Mouse (Mus musculus) hindbrain, embryonic 10.5 days (tissue): ENCODE measurements around the gene Pi4ka. TPM values are rescaled to one million over a fixed set of nuclear protein-coding genes. Genes with fewer than 3 reads are reported as not detected.

Experiments used
- DNase-seq: peaks from one replicate; pipeline ENCODE4 v3.0.0-alpha.2; 2017; ENCODE audit warnings: low spot score
- H3K27ac ChIP-seq: fragments of 300-500 bp; sonication (generic); 2 replicates; pipeline ENCODE4 v1.5.1; 2016; ENCODE audit warnings: mild to moderate bottlenecking, moderate library complexity
- H3K27me3 ChIP-seq: fragments of 300-500 bp; sonication (generic); 2 replicates; pipeline ENCODE4 v1.6.1; 2016; ENCODE audit warnings: mild to moderate bottlenecking; ENCODE audit not compliant: poor library complexity, insufficient read depth, severe bottlenecking
- H3K36me3 ChIP-seq: fragments of 300-500 bp; sonication (generic); 2 replicates; pipeline ENCODE4 v1.6.1; 2016; ENCODE audit warnings: mild to moderate bottlenecking, moderate library complexity
- H3K4me1 ChIP-seq: fragments of 300-500 bp; sonication (generic); replicated peaks from 2 replicates; pipeline ENCODE4 v1.6.1; 2016; ENCODE audit warnings: mild to moderate bottlenecking
- H3K4me3 ChIP-seq: fragments of 300-500 bp; sonication (generic); 2 replicates; pipeline ENCODE4 v1.5.1; 2016; ENCODE audit warnings: mild to moderate bottlenecking, moderate library complexity
- H3K9me3 ChIP-seq: fragments of 300-500 bp; sonication (generic); 2 replicates; pipeline ENCODE4 v1.6.1; 2016; ENCODE audit warnings: mild to moderate bottlenecking, moderate library complexity
- WGBS: fragments of 180-500 bp; shearing (Covaris S2); methylation state at CpG from one replicate; pipeline ENCODE4 v1.1.7; 2016; 5-methylcytosine and 5-hydroxymethylcytosine counted together
- polyA plus RNA-seq: library from polyadenylated mRNA; unstranded; fragments of >200 nt; fragmentation: Nextera tagmentation; extraction: Ambion mirVana; gene quantifications from 2 replicates; pipeline ENCODE4 v1.2.1, GENCODE M21; 2016

Gene Pi4ka
- polyA plus RNA-seq, 1 experiment from 2014 or later = 48.4 TPM

DNA sequence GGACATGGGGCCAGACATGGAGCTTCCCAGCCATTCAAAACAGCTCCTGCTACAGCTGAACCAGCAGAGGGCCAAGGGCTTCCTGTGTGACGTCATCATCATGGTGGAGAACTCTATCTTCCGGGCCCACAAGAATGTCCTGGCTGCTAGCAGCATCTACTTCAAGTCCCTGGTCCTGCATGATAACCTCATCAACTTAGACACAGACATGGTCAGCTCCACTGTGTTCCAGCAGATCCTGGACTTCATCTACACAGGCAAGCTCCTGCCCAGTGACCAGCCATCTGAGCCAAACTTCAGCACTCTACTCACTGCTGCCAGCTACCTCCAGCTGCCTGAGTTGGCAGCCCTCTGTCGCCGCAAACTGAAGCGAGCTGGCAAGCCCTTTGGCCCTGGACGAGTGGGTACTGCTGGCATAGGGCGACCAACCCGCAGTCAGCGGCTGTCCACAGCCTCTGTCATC, 148.7 kb downstream of the Pi4ka start:
- DNase-seq = no peak
- Histone ChIP-seq H3K27me3 (no peaks in the 10 kb centered on the region), H3K4me1 (peaks cover 27% of the 10 kb centered on the region), H3K4me3 (no peak overlapping the region), H3K27ac (no peak overlapping the region), H3K9me3 (no peaks in the 10 kb centered on the region), H3K36me3 (peaks cover 70% of the 10 kb centered on the region)
- WGBS = 92% methylated on average over 9 of the region's 9 CpGs

DNA sequence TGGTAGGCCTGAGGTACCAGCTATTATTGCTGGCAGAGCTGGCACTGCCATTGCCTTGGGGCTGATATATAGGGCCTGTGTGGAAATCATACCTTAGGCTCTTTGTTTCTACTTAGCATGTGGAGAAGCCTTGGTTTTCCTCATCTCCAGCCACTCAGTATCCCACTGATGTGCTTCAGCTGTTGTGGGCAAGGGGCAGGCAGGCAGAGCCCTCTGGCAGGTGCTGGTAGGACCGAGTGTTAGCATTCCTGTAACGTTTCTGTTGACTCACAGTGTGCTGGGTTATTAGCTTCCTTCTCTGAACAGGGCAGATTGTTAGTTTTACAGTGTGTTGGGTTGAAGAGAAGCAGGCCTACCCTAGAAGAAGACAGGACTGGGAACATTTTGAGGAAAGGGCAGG, 150.8 kb downstream of the Pi4ka start:
- H3K9me3 ChIP-seq = no peaks in the 10 kb centered on the region
- H3K27ac ChIP-seq = no peak overlapping the region
- no peak for DNase-seq
- WGBS = 84% methylated on average over 2 of the region's 2 CpGs
- no peaks in the 10 kb centered on the region for H3K27me3 ChIP-seq
- peaks cover 51% of the 10 kb centered on the region for H3K36me3 ChIP-seq
- H3K4me1 ChIP-seq = peaks cover 40% of the 10 kb centered on the region
- no peak overlapping the region for H3K4me3 ChIP-seq

- Histone ChIP-seq H3K4me3 (peak overlapping the region; percentile 25; the same call in 1 of the 2 replicates), H3K4me1 (peaks cover 44% of the 10 kb centered on the region), H3K27me3 (no peaks in the 10 kb centered on the region), H3K36me3 (peaks cover 41% of the 10 kb centered on the region), H3K27ac (peak overlapping the region; percentile 76), H3K9me3 (no peaks in the 10 kb centered on the region)
- WGBS = 21% methylated on average over 4 of the region's 4 CpGs
- DNase-seq = peak; percentile 38
These were observed 152.0 kb downstream of the Pi4ka start for GRCm38 (mm10) chr16:17254005-17254597.

DNA sequence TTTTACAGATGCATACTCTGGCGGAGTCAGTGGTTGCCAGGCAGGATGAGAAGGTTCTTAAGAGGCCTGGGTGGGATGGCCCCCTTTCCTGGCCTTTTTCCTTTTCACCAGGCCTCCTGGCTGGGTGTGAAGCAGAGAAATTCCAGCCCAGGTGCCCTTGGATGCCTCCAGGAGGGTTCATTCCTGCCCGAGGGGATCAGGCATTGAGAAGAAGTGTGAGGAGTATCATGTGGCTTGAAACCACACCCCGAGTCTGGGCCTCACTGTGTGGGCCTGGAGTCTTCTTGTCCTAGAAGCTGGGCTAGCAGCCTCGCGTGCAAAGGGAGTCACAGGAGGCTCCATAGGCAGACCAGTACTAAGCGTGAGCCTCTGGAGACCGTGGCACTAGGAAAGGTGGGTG, 153.3 kb downstream of the Pi4ka start:
- Histone ChIP-seq H3K27me3 (no peaks in the 10 kb centered on the region), H3K4me3 (no peak overlapping the region), H3K27ac (peak overlapping the region; percentile 64), H3K4me1 (peaks cover 44% of the 10 kb centered on the region), H3K9me3 (no peaks in the 10 kb centered on the region), H3K36me3 (peaks cover 28% of the 10 kb centered on the region)
- WGBS = 66% methylated on average over 7 of the region's 7 CpGs
- DNase-seq = no peak

DNA sequence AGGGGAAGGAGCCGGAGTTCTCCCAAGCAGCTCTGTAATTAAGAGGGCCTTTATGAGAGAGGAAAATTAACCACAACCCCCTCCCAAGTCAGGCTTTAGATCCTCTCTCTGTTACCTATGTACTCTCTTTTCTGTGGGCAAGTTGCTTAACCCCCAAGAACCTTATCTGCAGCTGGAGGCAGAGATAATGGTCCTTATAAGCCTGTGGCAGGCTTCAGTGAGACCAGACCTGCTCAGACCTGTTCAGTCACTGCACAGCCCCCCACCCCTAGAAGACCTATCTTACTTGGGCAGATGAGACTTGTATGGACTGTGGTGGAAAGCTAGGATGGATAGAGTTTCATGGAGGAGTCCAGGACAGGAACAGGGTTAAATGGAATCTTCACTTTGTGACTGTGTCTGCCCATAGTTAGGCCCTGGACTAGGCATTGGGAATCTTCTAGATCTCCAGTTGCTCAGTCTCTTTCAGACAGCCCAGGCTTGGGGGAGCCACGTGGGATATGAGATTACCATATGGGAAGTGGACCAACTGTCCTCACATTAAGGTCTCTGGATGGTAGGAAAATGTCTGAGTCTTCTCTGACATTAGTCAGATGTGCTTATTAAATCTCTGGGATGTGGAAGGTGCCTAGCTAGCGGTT, 153.9 kb downstream of the Pi4ka start:
- Histone ChIP-seq H3K36me3 (peaks cover 22% of the 10 kb centered on the region), H3K27ac (no peak overlapping the region), H3K27me3 (no peaks in the 10 kb centered on the region), H3K4me1 (peaks cover 44% of the 10 kb centered on the region), H3K4me3 (no peak overlapping the region), H3K9me3 (no peaks in the 10 kb centered on the region)
- DNase-seq = no peak
- WGBS = 80% methylated on average over 3 of the region's 3 CpGs

- H3K4me1 ChIP-seq = peaks cover 44% of the 10 kb centered on the region
- no peak for DNase-seq
- H3K27me3 ChIP-seq = no peaks in the 10 kb centered on the region
- no peak overlapping the region for H3K4me3 ChIP-seq
- 88% methylated on average over 3 of the region's 3 CpGs for WGBS
- H3K9me3 ChIP-seq = no peaks in the 10 kb centered on the region
- H3K27ac ChIP-seq = no peak overlapping the region
- peaks cover 15% of the 10 kb centered on the region for H3K36me3 ChIP-seq
These were observed 154.6 kb downstream of the Pi4ka start for GRCm38 (mm10) chr16:17251539-17251938.

- WGBS = 73% methylated on average over 6 of the region's 6 CpGs
These were observed 157.0 kb downstream of the Pi4ka start for GRCm38 (mm10) chr16:17249135-17249534.

DNA sequence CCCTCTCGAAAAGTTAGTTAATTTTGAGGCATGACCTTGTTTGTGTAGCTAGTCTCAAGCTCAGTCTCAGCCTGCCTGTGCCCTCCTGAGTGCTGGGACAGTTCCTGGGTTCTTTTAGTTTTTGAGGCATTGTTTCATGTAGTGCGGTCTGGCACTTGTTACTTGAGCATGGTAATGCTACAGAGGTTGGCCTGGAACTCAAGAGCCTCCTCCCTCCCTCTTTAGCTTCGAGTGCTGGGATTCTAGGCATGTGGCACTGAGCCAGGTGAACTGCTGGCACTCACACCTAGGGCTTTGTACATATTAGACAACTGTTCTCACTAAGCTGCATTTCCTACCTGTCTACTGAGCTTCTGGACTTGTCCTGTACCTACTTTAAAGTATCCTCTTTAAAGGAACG, 158.4 kb downstream of the Pi4ka start:
- Histone ChIP-seq H3K9me3 (no peaks in the 10 kb centered on the region), H3K27ac (no peak overlapping the region), H3K4me3 (no peak overlapping the region), H3K4me1 (peaks cover 21% of the 10 kb centered on the region), H3K36me3 (no peaks in the 10 kb centered on the region), H3K27me3 (no peaks in the 10 kb centered on the region)
- WGBS = 86% methylated on average over 4 of the region's 4 CpGs
- no peak for DNase-seq

More at GRCm38 (mm10) chr16:17249135-17249534, 157.0 kb downstream of the Pi4ka start:
- DNase-seq = no peak
- peaks cover 35% of the 10 kb centered on the region for H3K4me1 ChIP-seq
- no peak overlapping the region for H3K4me3 ChIP-seq
- no peaks in the 10 kb centered on the region for H3K36me3 ChIP-seq
- no peak overlapping the region for H3K27ac ChIP-seq
- no peaks in the 10 kb centered on the region for H3K9me3 ChIP-seq
- no peaks in the 10 kb centered on the region for H3K27me3 ChIP-seq

- Histone ChIP-seq H3K4me3 (no peak overlapping the region), H3K27ac (no peak overlapping the region), H3K27me3 (no peaks in the 10 kb centered on the region), H3K4me1 (peaks cover 13% of the 10 kb centered on the region), H3K9me3 (no peaks in the 10 kb centered on the region), H3K36me3 (no peaks in the 10 kb centered on the region)
- no peak for DNase-seq
- WGBS = 78% methylated on average over 1 of the region's 1 CpGs
These were observed 161.1 kb downstream of the Pi4ka start for GRCm38 (mm10) chr16:17244996-17245395.

DNA sequence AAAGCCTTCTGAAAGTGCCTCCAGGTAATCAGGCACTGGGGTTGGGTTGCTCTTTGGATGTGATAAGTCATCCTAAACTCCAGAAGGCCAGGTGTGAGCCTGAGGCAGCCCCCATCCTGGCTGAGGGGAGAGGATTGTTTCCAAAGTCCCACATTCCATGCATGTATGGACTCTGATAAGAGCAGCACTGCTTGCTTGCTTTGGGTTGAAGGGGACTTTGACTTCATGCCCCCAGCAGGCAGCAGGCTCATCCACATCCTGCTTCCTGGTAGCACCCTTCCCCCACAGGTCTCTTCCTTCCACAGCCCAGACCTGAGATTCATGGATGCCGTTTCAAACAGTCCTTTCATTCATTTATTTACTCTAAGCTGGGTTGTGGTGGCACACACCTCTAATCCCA, 162.4 kb downstream of the Pi4ka start:
- Histone ChIP-seq H3K27me3 (no peaks in the 10 kb centered on the region), H3K36me3 (no peaks in the 10 kb centered on the region), H3K27ac (no peak overlapping the region), H3K4me3 (no peak overlapping the region), H3K4me1 (peaks cover 21% of the 10 kb centered on the region), H3K9me3 (no peaks in the 10 kb centered on the region)
- DNase-seq = no peak
- WGBS = 78% methylated on average over 1 of the region's 1 CpGs

DNA sequence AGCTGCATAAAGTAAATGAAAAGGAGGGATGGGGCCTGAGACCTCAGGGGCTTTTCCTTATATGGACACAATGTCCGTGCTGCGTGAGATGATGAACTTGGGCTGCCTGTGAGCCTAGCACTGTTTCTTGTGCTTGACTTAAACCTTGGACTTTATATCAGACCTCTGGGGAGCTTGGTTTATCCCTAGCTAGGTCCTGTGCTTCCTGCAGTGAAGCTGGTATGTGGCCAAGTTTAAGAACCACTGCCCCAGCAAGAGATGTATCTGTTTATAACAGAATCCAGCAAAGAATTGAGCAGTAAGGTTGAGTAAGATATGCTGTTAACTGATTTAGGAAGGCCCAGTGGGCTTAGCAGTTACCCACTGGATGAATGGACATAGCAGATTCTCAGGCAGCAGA, 166.7 kb downstream of the Pi4ka start:
- peaks cover 3% of the 10 kb centered on the region; the same call in 1 of the 2 replicates for H3K36me3 ChIP-seq
- no peaks in the 10 kb centered on the region for H3K9me3 ChIP-seq
- H3K27ac ChIP-seq = no peak overlapping the region
- H3K27me3 ChIP-seq = no peaks in the 10 kb centered on the region
- H3K4me1 ChIP-seq = peaks cover 57% of the 10 kb centered on the region
- H3K4me3 ChIP-seq = no peak overlapping the region
- no peak for DNase-seq
- 81% methylated on average over 2 of the region's 2 CpGs for WGBS

DNA sequence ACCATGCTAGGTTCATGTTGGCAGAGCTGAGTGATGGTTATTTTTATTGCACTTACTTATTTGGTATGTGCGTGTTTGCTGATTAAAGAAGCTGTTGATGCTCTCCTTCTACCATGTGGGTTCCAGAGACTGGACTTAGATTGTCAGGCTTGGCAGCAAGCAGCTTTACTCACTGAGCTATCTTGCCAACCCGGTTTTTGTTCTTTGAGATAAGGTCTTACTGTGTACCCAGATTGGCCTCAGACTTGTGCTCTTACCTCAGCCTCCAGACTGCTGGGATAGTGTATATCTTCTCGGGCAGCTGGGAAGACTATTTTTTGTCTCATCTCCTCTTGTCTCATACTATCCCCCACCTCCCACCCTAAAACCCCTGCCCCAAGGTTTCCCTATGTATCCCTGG, 168.5 kb downstream of the Pi4ka start:
- DNase-seq = no peak
- Histone ChIP-seq H3K4me1 (peaks cover 63% of the 10 kb centered on the region), H3K27ac (no peak overlapping the region), H3K36me3 (peaks cover 3% of the 10 kb centered on the region; the same call in 1 of the 2 replicates), H3K9me3 (no peaks in the 10 kb centered on the region), H3K27me3 (no peaks in the 10 kb centered on the region), H3K4me3 (no peak overlapping the region)
- WGBS = 91% methylated on average over 3 of the region's 3 CpGs

DNA sequence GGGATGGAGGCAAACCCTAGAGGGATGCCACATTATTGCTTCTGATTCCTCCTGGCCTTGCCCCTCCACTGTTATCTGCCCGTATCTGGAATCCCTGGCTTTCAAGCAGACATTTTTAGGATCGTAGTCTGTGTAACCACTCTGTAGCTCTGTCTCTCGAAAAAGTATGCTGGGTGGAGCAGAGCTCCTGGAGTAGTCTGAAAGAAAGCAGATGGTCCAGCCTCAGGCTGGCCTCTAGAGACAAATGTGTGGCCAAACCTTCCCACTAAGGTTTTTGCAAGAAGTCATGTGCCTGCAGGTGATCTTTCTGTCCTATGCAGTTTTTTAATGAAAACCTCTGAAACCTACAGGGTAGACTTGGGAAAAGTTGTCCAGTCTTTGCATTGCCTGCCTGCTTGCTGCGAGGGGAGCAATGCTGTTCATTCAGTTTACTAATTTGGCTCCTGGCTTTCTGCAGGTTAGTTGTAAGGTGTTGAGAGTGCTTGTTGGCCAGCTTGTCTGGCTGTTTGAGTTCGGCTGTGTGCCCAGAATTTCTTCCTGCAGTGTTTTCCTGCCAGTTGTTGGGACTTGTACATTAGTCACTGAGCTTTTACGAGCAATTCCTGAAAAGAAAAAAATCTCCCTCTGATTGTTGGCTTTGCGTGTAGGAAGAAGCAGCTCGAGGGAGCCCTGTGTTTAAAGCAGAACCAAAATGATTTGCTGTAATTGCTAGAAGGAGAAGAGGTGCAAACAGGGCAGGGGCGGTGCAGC, 171.0 kb downstream of the Pi4ka start:
- DNase-seq = no peak
- H3K27ac ChIP-seq = peak overlapping the region; percentile 99

More for the DNA sequence above, 171.0 kb downstream of the Pi4ka start:
- WGBS = 67% methylated on average over 9 of the region's 9 CpGs
- H3K36me3 ChIP-seq = peaks cover 3% of the 10 kb centered on the region; the same call in 1 of the 2 replicates
- 0 out of 2 replicates have a peak, but pooled peaks cover 2% of the 10 kb centered on the region for H3K9me3 ChIP-seq
- H3K4me3 ChIP-seq = peak overlapping the region; percentile 74
- peaks cover 57% of the 10 kb centered on the region for H3K4me1 ChIP-seq
- H3K27me3 ChIP-seq = peaks cover 4% of the 10 kb centered on the region
